Mouse (Mus musculus): ENCODE measurements at regions not wholly inside any gene's neighbourhood (a gene's known extent, or its start where the extent isn't known, plus 50 kb on each side); places are given as distances from the start of the nearest gene placed in this dataset.

DNA sequence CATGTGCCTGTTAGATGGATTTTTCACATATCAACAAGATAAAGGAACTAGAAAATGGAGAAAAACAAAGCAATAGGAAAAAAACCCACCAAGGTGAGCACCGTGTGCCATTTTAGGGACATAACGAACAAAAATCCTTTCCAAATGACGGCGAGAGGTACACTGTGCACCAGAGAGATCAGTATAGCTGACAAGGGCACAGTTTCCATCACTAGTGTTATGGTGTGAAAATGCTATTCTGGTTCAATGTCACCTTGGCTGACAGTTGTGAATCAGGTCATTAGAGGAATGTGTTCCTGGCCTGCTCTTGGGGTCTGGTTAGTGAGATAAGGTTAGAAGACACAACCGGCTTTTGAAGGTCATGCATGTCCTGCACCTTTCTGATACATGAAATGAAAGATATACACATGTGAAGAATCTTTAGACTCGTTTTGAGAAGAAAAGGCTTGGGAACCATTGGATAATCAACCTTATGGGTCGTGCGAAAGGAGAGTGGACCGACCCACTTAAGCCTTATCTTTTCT, 76.5 kb upstream of the P2ry1 start:
- Histone ChIP-seq H3K4me3 (no peak overlapping the region), H3K9me3 (no peaks in the 10 kb centered on the region), H3K27me3 (replicated peaks) (no peaks in the 10 kb centered on the region), H3K9ac (no peak overlapping the region), H3K36me3 (no peaks in the 10 kb centered on the region), H3K27ac (replicated peaks) (no peak overlapping the region), H3K4me1 (peaks cover 6% of the 10 kb centered on the region; the same call in 1 of the 2 replicates), H3K4me2 (no peak overlapping the region)
- 57% methylated on average over 9 of the region's 9 CpGs for WGBS
- no peak for ATAC-seq (ENCODE audit: extremely low read depth, insufficient number of reproducible peaks, low FRiP score, low TSS enrichment)

GRCm38 (mm10) chr3:60928910-60929309, 73.7 kb upstream of the P2ry1 start:
- 45% methylated on average over 4 of the region's 4 CpGs for WGBS
- Histone ChIP-seq H3K9ac (no peak overlapping the region), H3K4me1 (peaks cover 6% of the 10 kb centered on the region; the same call in 1 of the 2 replicates), H3K36me3 (no peaks in the 10 kb centered on the region), H3K27me3 (replicated peaks) (no peaks in the 10 kb centered on the region), H3K4me3 (no peak overlapping the region), H3K9me3 (no peaks in the 10 kb centered on the region), H3K27ac (replicated peaks) (no peak overlapping the region), H3K4me2 (no peak overlapping the region)
- no peak for ATAC-seq (ENCODE audit: extremely low read depth, insufficient number of reproducible peaks, low FRiP score, low TSS enrichment)

DNA sequence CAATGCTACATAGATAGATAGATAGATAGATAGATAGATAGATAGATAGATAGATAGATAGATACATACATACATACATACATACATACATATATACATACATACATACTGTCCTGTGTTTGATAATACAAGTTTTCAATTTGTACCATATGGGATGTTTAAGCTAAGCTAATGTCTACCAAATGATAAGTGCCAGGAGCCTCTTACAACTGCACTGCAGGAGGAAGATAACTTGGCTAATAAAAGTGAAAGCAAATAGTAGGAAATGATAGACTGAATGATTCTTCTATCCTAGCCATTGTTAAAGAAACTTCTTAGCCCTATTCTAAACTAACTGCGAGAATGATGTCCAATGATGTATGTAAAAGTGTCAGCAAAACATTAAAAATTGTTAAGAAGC, 68.1 kb upstream of the P2ry1 start:
- H3K4me3 ChIP-seq = no peak overlapping the region
- H3K9ac ChIP-seq = no peak overlapping the region
- H3K4me2 ChIP-seq = no peak overlapping the region
- WGBS = 76% methylated on average over 1 of the region's 1 CpGs
- no peaks in the 10 kb centered on the region for H3K9me3 ChIP-seq
- ATAC-seq (ENCODE audit: extremely low read depth, insufficient number of reproducible peaks, low FRiP score, low TSS enrichment) = no peak
- no peaks in the 10 kb centered on the region for H3K4me1 ChIP-seq
- H3K36me3 ChIP-seq = no peaks in the 10 kb centered on the region
- H3K27me3 ChIP-seq (replicated peaks) = no peaks in the 10 kb centered on the region
- no peak overlapping the region for H3K27ac ChIP-seq (replicated peaks)

- ATAC-seq (ENCODE audit: extremely low read depth, insufficient number of reproducible peaks, low FRiP score, low TSS enrichment) = no peak
- no peaks in the 10 kb centered on the region for H3K9me3 ChIP-seq
- WGBS = 80% methylated on average over 2 of the region's 2 CpGs
These were observed 61.1 kb upstream of the P2ry1 start for GRCm38 (mm10) chr3:60941451-60941850.

GRCm38 (mm10) chr3:60948897-60949296, 53.7 kb upstream of the P2ry1 start:
- H3K27ac ChIP-seq (replicated peaks) = no peak overlapping the region
- H3K27me3 ChIP-seq (replicated peaks) = no peaks in the 10 kb centered on the region
- no peak overlapping the region for H3K4me2 ChIP-seq
- no peaks in the 10 kb centered on the region for H3K9me3 ChIP-seq
- peaks cover under 1% of the 10 kb centered on the region for H3K4me1 ChIP-seq
- H3K9ac ChIP-seq = no peak overlapping the region
- H3K4me3 ChIP-seq = no peak overlapping the region
- no peak for ATAC-seq (ENCODE audit: extremely low read depth, insufficient number of reproducible peaks, low FRiP score, low TSS enrichment)
- WGBS = 73% methylated on average over 4 of the region's 4 CpGs
- no peaks in the 10 kb centered on the region for H3K36me3 ChIP-seq

More at GRCm38 (mm10) chr3:60941451-60941850, 61.1 kb upstream of the P2ry1 start:
- no peak overlapping the region for H3K27ac ChIP-seq (replicated peaks)
- no peaks in the 10 kb centered on the region for H3K4me1 ChIP-seq
- H3K4me2 ChIP-seq = no peak overlapping the region
- no peaks in the 10 kb centered on the region for H3K36me3 ChIP-seq
- H3K4me3 ChIP-seq = no peak overlapping the region
- no peaks in the 10 kb centered on the region for H3K27me3 ChIP-seq (replicated peaks)
- H3K9ac ChIP-seq = no peak overlapping the region

Data from heart, embryonic 13.5 days (tissue).